Mouse (Mus musculus) embryo, embryonic 11 days (tissue): ENCODE measurements around the gene Map1a.
A peak's percentile ranks its signal among the peaks of the same experiment; 100 is the strongest.

Source experiments
- DNase-seq: peaks from one replicate; pipeline ENCODE4 v3.0.0-alpha.2; 2015

The Map1a gene

DNA sequence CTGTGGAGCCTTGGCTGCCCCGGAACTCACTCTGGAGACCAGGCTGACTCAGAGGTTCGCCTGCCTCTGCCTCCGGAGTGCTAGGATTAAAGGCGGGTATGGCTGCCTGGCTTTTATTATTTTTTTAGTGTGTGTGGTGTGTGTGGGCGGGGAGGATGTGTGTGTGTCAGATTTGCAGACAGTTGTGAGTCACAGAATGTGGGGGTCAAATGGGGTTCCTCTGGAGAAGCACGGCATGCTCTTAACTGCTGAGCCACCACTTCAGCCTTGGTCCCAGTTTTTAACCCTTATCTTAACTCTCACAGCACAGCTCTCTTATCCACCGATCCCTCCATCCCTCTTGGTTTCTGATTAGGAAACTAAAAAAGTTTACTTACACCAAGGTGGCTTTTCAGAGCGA lies 26.9 kb downstream of the Map1a start:
- no peak for DNase-seq

DNA sequence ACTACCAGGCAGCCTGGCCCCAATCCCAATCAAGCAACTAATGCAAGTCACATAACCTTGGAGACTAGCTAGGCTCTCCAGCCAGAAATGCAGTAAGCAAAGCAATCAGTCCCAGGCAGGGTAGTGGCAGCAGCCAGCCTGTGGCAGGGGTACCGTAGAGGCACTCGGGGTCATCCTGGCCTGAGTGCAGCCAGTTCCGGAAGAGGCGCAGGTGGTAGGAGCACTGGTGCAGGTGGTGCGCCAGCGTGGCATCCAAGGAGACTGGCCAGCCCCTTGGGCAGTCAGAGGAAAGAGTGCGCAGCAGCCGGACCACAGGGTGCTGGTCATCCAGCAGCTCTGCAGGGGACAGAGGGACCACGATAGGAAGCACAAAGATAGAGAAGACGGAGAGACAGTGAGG lies 33.6 kb downstream of the Map1a start:
- DNase-seq, result no peak

DNA sequence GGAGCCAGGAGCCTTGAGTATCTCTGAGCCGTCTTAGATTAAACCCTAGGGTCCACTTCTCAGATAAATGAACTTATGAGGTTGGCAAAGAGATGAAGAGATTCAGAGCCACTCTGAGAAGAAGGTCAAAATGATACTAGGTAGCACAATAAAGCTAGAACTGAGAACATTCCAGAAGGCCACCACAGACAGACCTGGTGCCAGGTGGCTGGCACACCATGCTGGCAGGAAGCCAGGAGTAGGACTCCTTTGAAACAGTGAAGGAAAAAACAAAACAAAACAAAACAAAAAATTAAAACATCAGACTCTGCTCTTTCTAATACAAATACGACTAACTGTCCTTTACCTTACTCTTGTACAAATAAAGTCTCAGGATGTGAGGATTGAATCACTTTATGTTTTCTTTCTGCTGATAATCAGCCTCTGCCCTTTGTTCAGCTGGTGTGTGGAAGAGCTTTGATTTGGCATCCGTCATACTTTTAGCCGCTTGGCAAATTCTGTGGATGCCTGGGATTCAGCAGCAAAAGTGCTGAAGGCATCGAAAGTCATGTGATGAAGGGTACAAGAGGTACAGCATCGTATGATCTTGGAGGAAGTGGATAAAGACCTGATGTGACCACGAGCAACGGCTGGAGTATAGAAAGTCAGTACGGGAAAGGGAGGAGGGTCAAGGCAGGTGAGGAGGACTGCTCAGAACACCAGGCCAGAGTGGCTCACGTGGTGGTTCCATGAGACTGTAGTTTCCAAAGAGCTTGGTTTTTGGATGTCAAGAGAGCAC lies 34.5 kb downstream of the Map1a start:
- DNase-seq, result no peak

DNA sequence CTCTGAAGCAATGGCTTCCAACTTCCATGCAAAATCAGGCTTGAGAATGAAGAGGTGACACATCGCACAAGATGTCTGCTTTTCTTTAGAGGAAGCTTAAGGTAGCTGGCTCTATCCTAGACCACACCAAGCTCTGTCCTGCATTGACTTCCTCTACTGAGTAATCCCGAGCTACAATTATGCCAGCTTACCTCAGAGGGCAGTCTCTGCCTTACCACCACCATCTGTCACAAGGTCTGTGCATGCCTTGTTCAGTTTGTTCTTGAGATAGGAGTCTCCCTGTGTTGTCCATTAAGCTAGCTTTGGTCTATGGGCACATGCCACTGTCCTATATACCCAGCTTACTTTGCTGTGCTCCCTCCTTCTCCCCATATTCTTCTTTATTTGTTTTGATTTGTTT lies 40.1 kb downstream of the Map1a start:
- DNase-seq, result no peak

DNA sequence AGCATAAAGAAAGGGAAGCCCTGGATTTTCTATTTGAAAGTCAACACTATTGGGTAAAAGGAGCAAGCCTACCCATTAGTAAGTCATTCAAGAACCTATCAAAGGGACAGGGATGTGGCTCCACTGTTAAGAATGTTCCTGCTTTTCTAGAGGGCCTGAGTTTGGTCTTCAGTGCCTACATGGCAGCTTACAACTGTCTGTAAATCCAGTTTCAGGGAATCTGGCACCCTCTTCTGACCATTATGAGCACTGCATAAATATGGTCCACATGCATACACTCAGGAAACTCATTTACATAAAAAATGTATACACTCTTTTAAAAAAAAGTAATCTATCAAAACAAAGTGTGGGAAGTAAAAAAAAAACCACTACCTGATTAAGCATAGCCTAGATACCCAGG lies 49.7 kb downstream of the Map1a start:
- DNase-seq, result no peak

DNA sequence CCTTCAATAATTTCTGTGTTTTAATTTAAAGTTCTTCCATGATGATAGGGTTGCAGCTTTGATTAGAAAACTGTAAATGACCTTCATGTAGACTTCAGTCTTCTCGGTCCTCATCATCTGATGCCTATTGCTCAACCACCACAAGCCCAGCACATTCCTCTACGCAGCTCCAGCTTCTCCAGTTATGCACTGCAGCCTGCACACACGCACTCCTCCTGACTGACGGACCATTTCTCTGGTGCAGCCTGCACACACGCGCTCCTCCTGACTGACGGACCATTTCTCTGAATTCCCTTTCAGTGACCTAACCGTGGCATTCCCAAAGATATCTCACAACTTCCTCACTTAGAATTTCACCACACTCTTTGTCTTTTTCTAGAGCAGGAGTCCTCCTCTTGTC lies 63.8 kb downstream of the Map1a start:
- no peak for DNase-seq

DNA sequence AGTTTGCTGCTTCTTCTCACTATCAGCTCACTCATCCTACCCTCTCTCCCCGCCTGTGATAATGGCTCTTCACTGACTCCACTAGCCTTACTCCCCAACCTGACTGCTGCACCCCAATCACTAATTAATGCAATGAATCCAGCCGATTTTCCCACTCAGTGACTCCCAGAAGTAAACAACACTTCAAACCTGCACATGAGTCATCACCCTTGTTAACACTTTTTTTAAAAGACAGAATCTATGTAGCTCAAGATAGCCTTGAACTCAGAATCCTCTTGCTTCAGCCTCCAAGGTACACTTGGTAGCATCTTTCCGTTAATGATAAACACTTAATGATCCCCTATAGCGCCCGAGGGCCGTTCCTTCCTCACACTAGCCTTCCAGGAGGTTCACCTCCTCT lies 65.0 kb downstream of the Map1a start:
- no peak for DNase-seq

DNA sequence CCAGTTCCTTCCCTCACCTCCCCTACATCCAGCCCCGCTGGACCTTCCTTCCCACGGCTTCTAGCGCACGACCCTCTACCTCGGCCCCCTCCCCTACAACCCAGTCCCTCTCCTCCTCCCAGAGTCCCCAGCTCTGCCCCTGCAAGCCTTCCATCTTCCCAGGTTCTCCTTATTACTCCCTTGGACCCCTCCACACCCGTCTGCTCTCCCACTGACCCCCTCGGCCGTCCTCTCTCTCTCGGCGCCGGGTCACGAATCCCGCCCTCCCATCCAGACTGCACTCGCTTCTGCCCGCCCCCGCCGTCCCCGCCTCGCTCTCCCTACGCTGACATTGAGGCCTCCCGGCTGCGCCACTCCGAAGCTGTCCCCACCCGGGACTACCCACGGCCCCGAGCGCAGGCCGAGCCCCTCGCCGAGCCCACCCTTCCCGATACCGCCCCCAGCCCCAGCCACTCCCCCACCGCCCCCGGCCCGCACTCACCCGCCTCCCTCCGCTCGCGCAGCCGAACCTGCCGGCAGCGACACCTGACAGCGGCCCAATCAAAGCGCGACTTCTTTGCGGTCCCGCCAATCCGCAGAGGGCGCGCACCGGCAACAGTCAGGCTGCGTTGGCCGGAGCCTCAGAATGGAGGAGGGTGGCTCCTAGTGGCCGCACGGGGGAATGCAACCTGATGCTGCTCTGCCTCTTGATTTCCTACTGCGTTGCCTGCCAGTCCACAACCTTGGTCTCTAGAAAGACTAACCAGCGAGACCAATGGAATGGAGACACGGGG lies 65.6 kb downstream of the Map1a start, which contains the start of gene Ppip5k1:
Ppip5k1 (minus strand) TSS at position 577 of the 773 bp plus-strand sequence.
- peak; percentile 98 for DNase-seq

DNA sequence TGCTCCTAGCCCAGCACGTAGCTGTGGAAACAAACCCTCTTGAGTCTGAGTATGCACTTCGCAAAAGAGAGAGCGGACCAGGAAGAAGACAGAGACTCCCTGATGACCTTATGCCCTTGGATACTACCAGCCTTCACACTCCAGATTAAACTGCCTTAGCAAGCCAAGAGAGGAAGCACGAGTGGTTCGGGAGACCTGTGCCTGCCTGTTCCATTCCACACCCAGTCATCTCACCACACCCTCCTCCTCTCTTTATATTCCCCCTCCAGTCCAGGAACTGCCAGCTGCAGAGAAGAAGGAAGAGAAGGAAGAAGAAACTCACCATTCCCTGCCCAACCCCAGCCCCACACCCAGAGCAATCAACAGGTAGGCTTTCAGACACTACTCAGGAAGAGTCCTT lies 68.1 kb downstream of the Map1a start, which contains the start of gene Ckmt1:
Ckmt1 (plus strand) TSS at position 221 of the 400 bp plus-strand sequence.
- no peak for DNase-seq

DNA sequence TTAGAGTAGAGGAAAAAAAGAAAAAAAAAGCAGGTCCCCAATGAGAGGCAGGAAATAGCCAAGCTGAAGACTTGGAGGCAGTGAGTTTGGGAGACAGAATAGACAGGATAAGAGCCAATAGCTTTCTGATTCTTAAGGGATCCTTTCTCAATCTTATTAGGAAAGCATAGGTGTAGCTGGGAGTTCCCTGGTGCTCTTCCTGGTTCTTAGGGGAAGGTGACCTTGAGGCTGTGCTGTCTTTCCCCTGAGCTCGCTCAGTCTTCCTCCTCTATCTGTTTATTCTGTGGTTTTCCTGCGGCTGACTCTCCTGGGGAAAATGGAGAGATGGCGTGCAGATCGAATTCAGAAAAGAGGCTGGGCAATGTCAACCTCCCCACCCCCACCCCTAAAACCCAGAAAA lies 68.6 kb downstream of the Map1a start:
- no peak for DNase-seq

DNA sequence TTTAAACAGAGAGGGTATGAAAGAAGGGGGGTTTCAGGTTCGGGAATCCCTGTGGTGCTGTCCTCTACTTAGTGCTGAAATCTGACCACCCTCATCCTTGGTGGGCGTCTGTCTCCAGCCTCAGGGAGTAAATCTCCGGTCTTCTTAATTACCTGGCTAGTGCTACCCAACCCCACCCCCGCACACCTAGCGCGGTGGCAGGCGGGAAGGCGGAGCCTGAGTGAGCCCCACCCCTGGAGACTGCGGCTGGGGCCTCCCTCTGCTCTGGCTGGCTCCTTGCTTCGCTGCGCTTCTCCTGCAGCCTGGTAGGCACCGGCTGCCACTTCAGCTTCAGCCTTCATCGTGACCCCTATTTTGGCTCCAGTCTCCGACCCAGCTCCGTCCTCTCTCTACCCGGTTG lies 69.0 kb downstream of the Map1a start:
- DNase-seq, result peak; percentile 67

DNA sequence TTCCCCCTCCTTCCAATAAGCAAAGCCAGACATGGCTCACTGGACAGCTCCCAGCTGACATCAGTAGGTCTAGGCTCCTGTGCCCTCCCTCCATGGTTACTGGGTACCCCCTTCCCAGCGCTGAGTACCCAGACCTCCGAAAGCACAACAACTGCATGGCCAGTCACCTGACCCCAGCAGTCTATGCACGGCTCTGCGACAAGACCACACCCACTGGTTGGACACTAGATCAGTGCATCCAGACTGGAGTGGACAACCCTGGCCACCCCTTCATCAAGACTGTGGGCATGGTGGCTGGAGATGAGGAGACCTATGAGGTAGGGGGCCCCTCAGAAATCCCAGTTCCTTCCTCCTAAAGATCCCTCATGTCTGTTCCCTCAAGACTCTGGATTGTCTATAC lies 70.1 kb downstream of the Map1a start:
- DNase-seq, result no peak
